Mouse (Mus musculus): ENCODE results near the gene Peli2.

- TF ChIP-seq CTCF (IDR thresholded peaks at IDR 0.05; ENCODE audit: control insufficient read depth, insufficient read depth, low read length) (peak; percentile 59), POLR2A (IDR thresholded peaks at IDR 0.05; ENCODE audit: borderline replicate concordance, control insufficient read depth, low read depth, low read length) (no peak)
Measured at GRCm38 (mm10) chr14:48147688-48148087, 27.1 kb downstream of the Peli2 start.

Data from bone marrow, adult 2 months (tissue).